In genomic region chr15:97751676-97752075, GRCm38 (mm10) we compare ENCODE assay signal across 11 mouse cellular contexts. TPM values are rescaled to one million over a fixed set of nuclear protein-coding genes. Genes with fewer than 3 reads are reported as not detected.
DNase-seq lines count a peak whose midpoint lies in the region; ATAC-seq and TF ChIP-seq lines count a peak whose summit lies in the region.
"Had no signal": no experiment of that assay in that cellular context is flagged by ENCODE, and none has a peak within 500 bp of the region (broad histone marks: within the 10 kb centered on the region; RNA-seq: fewer than 3 reads in every experiment).

No protein-coding gene starts in this region.

- WGBS in lung, postnatal 0 days: 65% methylated on average over 2 of the region's 2 CpGs
- 76% methylated on average over 2 of the region's 2 CpGs for WGBS in bone marrow, adult 2 months

- no peak for TF ChIP-seq POLR2A in bone marrow, adult 2 months (IDR thresholded peaks at IDR 0.05; ENCODE audit: borderline replicate concordance, control insufficient read depth, low read depth, low read length)

- peak; percentile 37 to 62 for DNase-seq in heart, adult 9 months (ENCODE audit: low spot score in 2 of 2)
- DNase-seq in heart, adult 8-10 months (ENCODE audit: low spot score): no peak
- DNase-seq in lung, postnatal 0 days (ENCODE audit: low spot score): peak; percentile 43
- DNase-seq in lung, postnatal 4 days: no peak
- peak; percentile 58 for DNase-seq in thymus, postnatal 0 days (ENCODE audit: low spot score)
- no peak for DNase-seq in adrenal gland, postnatal 4 days (ENCODE audit: low spot score in 2 of 2)

- ATAC-seq in lung, postnatal 0 days: no peak
- no peak for ATAC-seq in monocyte, adult 5-6 weeks (replicated peaks; ENCODE audit: insufficient number of reproducible peaks, low FRiP score, low TSS enrichment, poor library complexity, severe bottlenecking)
- ATAC-seq: forebrain, embryonic 14.5 days; midbrain, embryonic 15.5 days had no signal

- TF ChIP-seq EP300 in lung, postnatal 0 days (IDR thresholded peaks at IDR 0.05): no peak

- no peaks in the 10 kb centered on the region for H3K9me3 ChIP-seq in lung, postnatal 0 days (ENCODE audit: low read length)
- H3K9me3 ChIP-seq: limb, embryonic 12.5 days; midbrain, embryonic 15.5 days had no signal

- no peaks in the 10 kb centered on the region for H3K27me3 ChIP-seq in lung, postnatal 0 days (replicated peaks; ENCODE audit: insufficient read depth, low read length)
- H3K27me3 ChIP-seq: limb, embryonic 12.5 days had no signal

- no peak overlapping the region for H3K4me3 ChIP-seq in lung, postnatal 0 days (ENCODE audit: low read depth, low read length)
- no peak overlapping the region for H3K4me3 ChIP-seq in bone marrow, adult 2 months (replicated peaks; ENCODE audit: control insufficient read depth, low read depth, low read length)
- H3K4me3 ChIP-seq: limb, embryonic 12.5 days; midbrain, embryonic 15.5 days had no signal

- H3K36me3 ChIP-seq in lung, postnatal 0 days (ENCODE audit: insufficient read depth, low read length): no peaks in the 10 kb centered on the region
- H3K36me3 ChIP-seq: limb, embryonic 12.5 days; midbrain, embryonic 15.5 days had no signal

- no peak overlapping the region for H3K9ac ChIP-seq in lung, postnatal 0 days (replicated peaks; ENCODE audit: low read depth)
- H3K9ac ChIP-seq: limb, embryonic 12.5 days; midbrain, embryonic 15.5 days had no signal

- H3K4me2 ChIP-seq in lung, postnatal 0 days (replicated peaks; ENCODE audit: low read depth, low read length): no peak overlapping the region
- H3K4me2 ChIP-seq: limb, embryonic 12.5 days; midbrain, embryonic 15.5 days had no signal

- no peak overlapping the region for H3K27ac ChIP-seq in lung, postnatal 0 days (ENCODE audit: low read length)
- no peak overlapping the region for H3K27ac ChIP-seq in bone marrow, adult 2 months (ENCODE audit: control insufficient read depth, insufficient read depth, low read depth, low read length, poor library complexity)
- H3K27ac ChIP-seq: midbrain, embryonic 15.5 days had no signal

- peaks cover 3% of the 10 kb centered on the region; the same call in 1 of the 2 replicates for H3K4me1 ChIP-seq in lung, postnatal 0 days (ENCODE audit: insufficient read depth, low read depth, low read length)
- H3K4me1 ChIP-seq in bone marrow, adult 2 months (ENCODE audit: control insufficient read depth, insufficient read depth, low read length): peaks cover 9% of the 10 kb centered on the region

- TF ChIP-seq CTCF in lung, postnatal 0 days (IDR thresholded peaks at IDR 0.05): peak; percentile 74
- TF ChIP-seq CTCF in bone marrow, adult 2 months (IDR thresholded peaks at IDR 0.05; ENCODE audit: control insufficient read depth, insufficient read depth, low read length): peak; percentile 71

RNA-seq across cellular contexts. Expression of gene Rapgef3, which starts 16.1 kb away (rescaled TPM):
- 10 to 100 TPM; 20.5 to 27.4 (median 23.8) TPM for total RNA-seq in heart, adult 8-10 months (2022)
- 18.7 and 25.5 TPM in 2 replicates for polyA plus RNA-seq in lung, postnatal 0 days (2015; fragmentation: Nextera tagmentation; extraction: Ambion mirVana)
- polyA plus RNA-seq in bone marrow, adult 2 months (2011; ENCODE audit: insufficient read depth, insufficient read length, low replicate concordance, missing spikeins): 15.3 and 17.0 TPM in 2 replicates
- polyA plus RNA-seq in thymus, postnatal 0 days (2015; fragmentation: Nextera tagmentation; extraction: Ambion mirVana): 61.7 and 72.6 TPM in 2 replicates
- 10 to 100 TPM; 19.2 to 27.9 TPM for total RNA-seq in adrenal gland, postnatal 4 days (2021)
- total RNA-seq in monocyte, adult 5-6 weeks (2017): 0.19 to 5.1 TPM (median 1.8 TPM) in 3 replicates

RNA-seq across cellular contexts. Expression of gene Endou, which starts 20.5 kb away (rescaled TPM):
- 1 to 10 TPM; 1.3 to 2.3 (median 1.7) TPM for total RNA-seq in heart, adult 8-10 months (2022)
- polyA plus RNA-seq in lung, postnatal 0 days (2015; fragmentation: Nextera tagmentation; extraction: Ambion mirVana): 2.1 and 2.9 TPM in 2 replicates
- polyA plus RNA-seq in bone marrow, adult 2 months (2011; ENCODE audit: insufficient read depth, insufficient read length, low replicate concordance, missing spikeins): 2.3 and 7.3 TPM in 2 replicates
- polyA plus RNA-seq in thymus, postnatal 0 days (2015; fragmentation: Nextera tagmentation; extraction: Ambion mirVana): 159 and 186 TPM in 2 replicates
- 1 to 10 TPM in 1 of 2 experiments, under 1 TPM in 1; 0.95 to 1.1 TPM for total RNA-seq in adrenal gland, postnatal 4 days (2021)
- 0.32 to 1.6 TPM in 2 of 3 replicates, not detected in the other for total RNA-seq in monocyte, adult 5-6 weeks (2017)

RNA-seq across cellular contexts. Expression of gene Slc48a1, which starts 26.6 kb away (rescaled TPM):
- 10 to 100 TPM; 63.6 to 76.6 (median 67.9) TPM for total RNA-seq in heart, adult 8-10 months (2022)
- polyA plus RNA-seq in lung, postnatal 0 days (2015; fragmentation: Nextera tagmentation; extraction: Ambion mirVana): 69.5 and 75.7 TPM in 2 replicates
- 62.3 and 67.5 TPM in 2 replicates for polyA plus RNA-seq in bone marrow, adult 2 months (2011; ENCODE audit: insufficient read depth, insufficient read length, low replicate concordance, missing spikeins)
- polyA plus RNA-seq in thymus, postnatal 0 days (2015; fragmentation: Nextera tagmentation; extraction: Ambion mirVana): 44.5 and 48.3 TPM in 2 replicates
- total RNA-seq in adrenal gland, postnatal 4 days (2021): 10 to 100 TPM; 83.0 to 91.7 TPM
- total RNA-seq in monocyte, adult 5-6 weeks (2017): 20.0 to 22.8 TPM (median 22.4 TPM) in 3 replicates

RNA-seq across cellular contexts. Expression of gene Rpap3, which starts 46.1 kb away (rescaled TPM):
- 10 to 100 TPM; 13.4 to 17.9 (median 15.3) TPM for total RNA-seq in heart, adult 8-10 months (2022)
- 14.3 and 15.5 TPM in 2 replicates for polyA plus RNA-seq in lung, postnatal 0 days (2015; fragmentation: Nextera tagmentation; extraction: Ambion mirVana)
- 6.8 and 13.5 TPM in 2 replicates for polyA plus RNA-seq in bone marrow, adult 2 months (2011; ENCODE audit: insufficient read depth, insufficient read length, low replicate concordance, missing spikeins)
- polyA plus RNA-seq in thymus, postnatal 0 days (2015; fragmentation: Nextera tagmentation; extraction: Ambion mirVana): 31.1 and 31.7 TPM in 2 replicates
- 10 to 100 TPM; 25.6 to 26.9 TPM for total RNA-seq in adrenal gland, postnatal 4 days (2021)
- total RNA-seq in monocyte, adult 5-6 weeks (2017): 7.9 to 17.5 TPM (median 14.1 TPM) in 3 replicates

Comparison
In these comparisons a context has a peak if more than half of its experiments do, and no peak if none do; other contexts are left out.
1. DNase-seq: peak in heart, adult 9 months (2 of 2), lung, postnatal 0 days (single experiment) and thymus, postnatal 0 days (single experiment); none in heart, adult 8-10 months (single experiment), lung, postnatal 4 days (0 of 2) and adrenal gland, postnatal 4 days (0 of 2).